Mouse (Mus musculus) lung, postnatal 0 days (tissue): ENCODE measurements around the gene Csnk1d. TPM values are rescaled to one million over a fixed set of nuclear protein-coding genes. Genes with fewer than 3 reads are reported as not detected.

Experiments
- ATAC-seq: fragments of 200-750 bp; cut with Nextera tagmentation; 2 replicates; pipeline ENCODE4 v1.8.0; 2017; ENCODE audit warnings: moderate library complexity
- DNase-seq: peaks from one replicate; pipeline ENCODE4 v3.0.0-alpha.2; 2016; ENCODE audit warnings: low spot score
- H3K27ac ChIP-seq: fragments of 300-500 bp; sonication (generic); 2 replicates; pipeline ENCODE4 v1.5.1; 2014; ENCODE audit warnings: antibody characterized with exemption, mild to moderate bottlenecking, low read length, mixed read lengths
- H3K27me3 ChIP-seq: fragments of 300-500 bp; sonication (generic); replicated peaks from 2 replicates; pipeline ENCODE4 v1.6.1; 2014; ENCODE audit warnings: low read length, mixed read lengths; ENCODE audit not compliant: insufficient read depth
- H3K36me3 ChIP-seq: fragments of 300-500 bp; sonication (generic); 2 replicates; pipeline ENCODE4 v1.6.1; 2014; ENCODE audit warnings: low read length, mixed read lengths; ENCODE audit not compliant: insufficient read depth
- H3K4me1 ChIP-seq: fragments of 300-500 bp; sonication (generic); 2 replicates; pipeline ENCODE4 v1.6.1; 2014; ENCODE audit warnings: antibody characterized with exemption, low read depth, low read length, mixed read lengths; ENCODE audit not compliant: insufficient read depth
- H3K4me2 ChIP-seq: fragments of 300-500 bp; sonication (generic); replicated peaks from 2 replicates; pipeline ENCODE4 v1.6.1; 2014; ENCODE audit warnings: low read depth, mild to moderate bottlenecking, low read length, moderate library complexity, mixed read lengths
- H3K4me3 ChIP-seq: fragments of 300-500 bp; sonication (generic); 2 replicates; pipeline ENCODE4 v1.5.1; 2014; ENCODE audit warnings: low read depth, low read length
- H3K9ac ChIP-seq: fragments of 300-500 bp; sonication (generic); replicated peaks from 2 replicates; pipeline ENCODE4 v1.6.1; 2014; ENCODE audit warnings: low read depth, mild to moderate bottlenecking
- H3K9me3 ChIP-seq: fragments of 300-500 bp; sonication (generic); 2 replicates; pipeline ENCODE4 v1.6.1; 2016; ENCODE audit warnings: low read length, mixed read lengths
- CTCF ChIP-seq: IDR thresholded peaks from 2 replicates; pipeline ENCODE4 v1.5.1; 2016; ENCODE audit warnings: antibody characterized with exemption, mild to moderate bottlenecking
- EP300 ChIP-seq: IDR thresholded peaks from 2 replicates; pipeline ENCODE4 v1.6.1; 2016; ENCODE audit warnings: antibody characterized with exemption, mild to moderate bottlenecking, control low read depth
- WGBS: fragments of 180-500 bp; shearing (Covaris S2); extraction: QIAGEN DNeasy Blood & Tissue Kit; methylation state at CpG from one replicate; pipeline ENCODE4 v1.1.7; 2014; 5-methylcytosine and 5-hydroxymethylcytosine counted together
- polyA plus RNA-seq: library from polyadenylated mRNA; unstranded; fragments of >200 nt; fragmentation: Nextera tagmentation; extraction: Ambion mirVana; gene quantifications from 2 replicates; pipeline ENCODE4 v1.2.1, GENCODE M21; 2015

The Csnk1d gene
- polyA plus RNA-seq, 1 experiment from 2014 or later: 83.7 TPM

GRCm38 (mm10) chr11:120965587-120965986, 25.5 kb downstream of the Csnk1d start:
- Histone ChIP-seq H3K4me2 (no peak overlapping the region), H3K9ac (no peak overlapping the region), H3K36me3 (peaks cover 63% of the 10 kb centered on the region), H3K4me1 (no peaks in the 10 kb centered on the region), H3K4me3 (no peak overlapping the region), H3K9me3 (no peaks in the 10 kb centered on the region), H3K27me3 (no peaks in the 10 kb centered on the region), H3K27ac (no peak overlapping the region)
- WGBS: 83% methylated on average over 4 of the region's 4 CpGs
- no peak for TF ChIP-seq EP300
- ATAC-seq (no peak), DNase-seq (no peak)

DNA sequence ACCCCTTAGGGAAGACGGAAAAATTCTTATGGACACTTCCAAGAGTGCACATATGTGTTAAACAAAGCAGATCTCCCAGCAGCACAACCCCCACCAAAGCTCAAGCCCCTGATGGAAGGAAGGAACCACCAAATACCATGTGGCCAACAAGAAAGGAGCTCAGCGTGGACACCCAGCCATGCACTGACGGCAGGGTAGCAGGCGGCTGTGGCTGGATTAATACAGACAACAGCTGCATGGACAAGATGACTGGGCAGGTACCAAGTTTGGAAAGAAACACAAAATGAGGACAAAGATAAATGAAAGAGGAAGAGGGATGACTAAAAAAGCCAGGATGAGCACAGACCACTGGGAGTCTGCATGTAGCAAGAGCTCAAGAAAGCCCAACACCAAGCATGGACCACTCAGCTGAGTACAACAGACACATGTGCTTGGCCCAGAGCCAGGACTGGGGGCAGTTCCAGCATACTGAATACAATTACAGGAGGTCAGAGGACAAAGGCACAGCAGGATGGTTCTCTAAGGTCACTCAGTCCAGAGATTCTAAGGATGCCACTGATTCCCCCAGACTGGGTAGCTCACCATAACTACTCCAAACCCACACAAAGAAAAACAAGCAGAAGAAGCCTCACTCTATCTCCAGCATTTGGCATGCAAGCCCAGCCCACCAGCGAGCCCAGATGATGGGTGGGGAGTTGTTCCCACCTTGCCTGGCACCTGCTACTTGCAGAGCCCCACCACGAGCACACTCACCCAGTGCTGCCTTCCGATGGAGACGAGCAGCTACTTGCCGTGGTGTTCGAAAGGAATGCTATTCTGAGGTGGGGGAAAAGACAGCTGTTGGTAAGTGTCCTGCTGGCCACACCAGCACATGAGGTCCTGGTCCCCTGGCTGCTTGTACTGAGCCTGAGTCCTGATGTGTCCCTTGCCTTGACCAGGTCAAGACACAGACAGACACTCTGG, 26.7 kb downstream of the Csnk1d start:
- no peaks in the 10 kb centered on the region for H3K27me3 ChIP-seq
- H3K4me3 ChIP-seq: no peak overlapping the region
- H3K36me3 ChIP-seq: peaks cover 55% of the 10 kb centered on the region
- no peak for DNase-seq
- TF ChIP-seq CTCF: no peak
- no peak for TF ChIP-seq EP300
- no peaks in the 10 kb centered on the region for H3K9me3 ChIP-seq
- H3K4me1 ChIP-seq: no peaks in the 10 kb centered on the region
- H3K4me2 ChIP-seq: no peak overlapping the region
- H3K27ac ChIP-seq: no peak overlapping the region
- 0 out of 2 replicates have a peak, but pooled peaks have one; percentile 14 for ATAC-seq
- H3K9ac ChIP-seq: no peak overlapping the region
- 83% methylated on average over 10 of the region's 10 CpGs for WGBS

- Histone ChIP-seq H3K4me2 (no peak overlapping the region), H3K27ac (no peak overlapping the region), H3K9ac (no peak overlapping the region), H3K27me3 (no peaks in the 10 kb centered on the region), H3K36me3 (peaks cover 44% of the 10 kb centered on the region), H3K9me3 (no peaks in the 10 kb centered on the region), H3K4me1 (no peaks in the 10 kb centered on the region), H3K4me3 (no peak overlapping the region)
- ATAC-seq (no peak), DNase-seq (no peak)
- TF ChIP-seq CTCF: no peak
- no peak for TF ChIP-seq EP300
- WGBS: 86% methylated on average over 7 of the region's 7 CpGs
These were observed 28.2 kb downstream of the Csnk1d start for GRCm38 (mm10) chr11:120962909-120963308.

- Histone ChIP-seq H3K9ac (no peak overlapping the region), H3K4me3 (no peak overlapping the region), H3K4me1 (no peaks in the 10 kb centered on the region), H3K27me3 (no peaks in the 10 kb centered on the region), H3K27ac (no peak overlapping the region), H3K36me3 (peaks cover 37% of the 10 kb centered on the region), H3K4me2 (no peak overlapping the region), H3K9me3 (no peaks in the 10 kb centered on the region)
- TF ChIP-seq CTCF (no peak), EP300 (no peak)
- ATAC-seq (no peak), DNase-seq (no peak)
- WGBS: 91% methylated on average over 13 of the region's 13 CpGs
These were observed 28.9 kb downstream of the Csnk1d start for GRCm38 (mm10) chr11:120962050-120962771.

DNA sequence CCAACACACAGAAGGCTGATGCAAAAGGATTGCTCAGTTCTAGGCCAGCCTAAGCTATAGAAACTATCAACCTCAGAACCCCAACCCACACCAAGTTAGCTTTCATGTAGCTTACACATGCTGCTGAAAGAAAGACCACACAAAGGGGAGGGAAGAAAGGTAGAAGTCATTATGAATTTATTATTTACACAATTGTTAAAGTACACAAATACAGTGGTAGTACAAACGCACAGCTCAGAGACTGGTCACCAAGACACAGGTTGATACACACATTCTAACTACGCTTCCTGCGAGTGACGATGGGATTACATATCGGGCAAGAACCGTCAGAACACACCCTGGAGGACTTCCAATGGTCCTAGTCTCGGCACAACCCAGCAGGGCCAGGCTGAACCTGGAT, 29.5 kb downstream of the Csnk1d start:
- H3K9me3 ChIP-seq: no peaks in the 10 kb centered on the region
- no peaks in the 10 kb centered on the region for H3K27me3 ChIP-seq
- H3K4me1 ChIP-seq: no peaks in the 10 kb centered on the region
- no peak overlapping the region for H3K4me2 ChIP-seq
- DNase-seq (no peak), ATAC-seq (no peak)
- H3K36me3 ChIP-seq: peaks cover 39% of the 10 kb centered on the region
- TF ChIP-seq EP300 (no peak), CTCF (no peak)
- no peak overlapping the region for H3K9ac ChIP-seq
- H3K27ac ChIP-seq: no peak overlapping the region
- WGBS: 70% methylated on average over 7 of the region's 7 CpGs
- H3K4me3 ChIP-seq: no peak overlapping the region

GRCm38 (mm10) chr11:120960248-120960647, 30.9 kb downstream of the Csnk1d start:
- H3K9me3 ChIP-seq: no peaks in the 10 kb centered on the region
- H3K27me3 ChIP-seq: no peaks in the 10 kb centered on the region
- H3K4me1 ChIP-seq: no peaks in the 10 kb centered on the region
- DNase-seq: no peak
- WGBS: 38% methylated on average over 1 of the region's 1 CpGs
- no peak for ATAC-seq
- no peak overlapping the region for H3K4me3 ChIP-seq
- no peak overlapping the region for H3K4me2 ChIP-seq
- no peak overlapping the region for H3K27ac ChIP-seq
- peaks cover 32% of the 10 kb centered on the region for H3K36me3 ChIP-seq
- no peak overlapping the region for H3K9ac ChIP-seq
- TF ChIP-seq CTCF (no peak), EP300 (no peak)
